Mouse (Mus musculus) thymus, postnatal 0 days (tissue): Measurements from ENCODE around the gene Acvr1c. TPM values are rescaled to one million over a fixed set of nuclear protein-coding genes. Genes with fewer than 3 reads are reported as not detected.
A peak's percentile ranks its signal among the peaks of the same experiment; 100 is the strongest.

ENCODE experiments used
- DNase-seq: peaks from one replicate; pipeline ENCODE4 v3.0.0-alpha.2; 2015; ENCODE audit warnings: low spot score
- polyA plus RNA-seq: library from polyadenylated mRNA; unstranded; fragments of >200 nt; fragmentation: Nextera tagmentation; extraction: Ambion mirVana; gene quantifications from 2 replicates; pipeline ENCODE4 v1.2.1, GENCODE M21; 2015

The Acvr1c gene
- polyA plus RNA-seq, 1 experiment from 2014 or later: 0.34 TPM

DNA sequence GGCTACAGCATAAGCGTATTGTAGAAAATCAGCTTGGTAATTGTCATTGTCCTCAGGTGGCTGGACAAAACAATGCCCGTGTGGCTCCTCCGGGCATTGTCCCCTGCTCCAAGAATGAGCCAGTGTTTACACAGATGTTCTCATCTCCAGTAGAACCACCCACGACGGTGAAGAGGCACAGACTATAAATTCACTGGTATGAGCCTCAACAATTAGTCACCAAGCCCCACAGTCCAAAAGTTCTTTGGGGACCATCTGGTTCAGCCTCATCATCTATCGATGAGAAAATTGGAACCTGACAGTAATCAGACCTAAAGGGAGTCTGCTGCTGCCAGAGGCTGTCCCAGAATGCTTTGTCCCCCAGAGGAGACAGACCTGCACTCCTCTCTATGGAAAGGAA lies 68.4 kb downstream of the Acvr1c start:
- DNase-seq: no peak

GRCm38 (mm10) chr2:58282259-58282910 lies 75.3 kb downstream of the Acvr1c start:
- DNase-seq: peak; percentile 74

DNA sequence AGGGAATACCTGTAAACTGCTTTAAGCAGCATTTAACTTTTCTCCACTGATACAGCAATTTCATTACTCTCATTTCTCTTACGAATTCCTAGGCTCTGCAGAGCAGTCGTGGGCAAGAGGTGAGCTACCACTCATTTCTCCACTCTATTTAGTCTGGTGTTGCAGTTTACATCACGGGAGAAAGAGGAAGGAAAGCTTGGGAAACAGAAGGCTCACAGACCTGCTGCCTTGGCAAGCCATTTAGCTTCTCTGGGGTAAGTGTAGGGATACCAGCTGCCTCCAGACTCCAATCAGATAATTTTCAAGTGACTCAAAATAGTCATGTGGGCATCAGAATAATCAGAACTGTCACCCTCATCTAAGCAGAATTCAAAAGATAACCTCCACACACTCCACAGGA lies 76.6 kb downstream of the Acvr1c start:
- DNase-seq: no peak

- DNase-seq: no peak
Observed at GRCm38 (mm10) chr2:58279163-58279562, 78.5 kb downstream of the Acvr1c start.

- no peak for DNase-seq
Observed at GRCm38 (mm10) chr2:58276454-58276853, 81.2 kb downstream of the Acvr1c start.

GRCm38 (mm10) chr2:58240639-58241038 lies 117.1 kb downstream of the Acvr1c start:
- DNase-seq: no peak

- DNase-seq: no peak
Observed at GRCm38 (mm10) chr2:58237487-58237886, 120.2 kb downstream of the Acvr1c start.

Other genes starting within 250 kb of the Acvr1c start
- 117 and 125 TPM in 2 replicates for gene Cytip, start 162.4 kb downstream of the Acvr1c start, polyA plus RNA-seq
- gene Gm17409, start 112.2 kb upstream of the Acvr1c start, polyA plus RNA-seq: not detected in 2 replicates
- 0.95 and 1.5 TPM in 2 replicates for gene Acvr1, start 209.3 kb upstream of the Acvr1c start, polyA plus RNA-seq
- gene Upp2, start 209.4 kb upstream of the Acvr1c start, polyA plus RNA-seq: 1.3 and 1.7 TPM in 2 replicates